14 mouse cellular contexts compared by ENCODE assay signal in the genomic region with DNA sequence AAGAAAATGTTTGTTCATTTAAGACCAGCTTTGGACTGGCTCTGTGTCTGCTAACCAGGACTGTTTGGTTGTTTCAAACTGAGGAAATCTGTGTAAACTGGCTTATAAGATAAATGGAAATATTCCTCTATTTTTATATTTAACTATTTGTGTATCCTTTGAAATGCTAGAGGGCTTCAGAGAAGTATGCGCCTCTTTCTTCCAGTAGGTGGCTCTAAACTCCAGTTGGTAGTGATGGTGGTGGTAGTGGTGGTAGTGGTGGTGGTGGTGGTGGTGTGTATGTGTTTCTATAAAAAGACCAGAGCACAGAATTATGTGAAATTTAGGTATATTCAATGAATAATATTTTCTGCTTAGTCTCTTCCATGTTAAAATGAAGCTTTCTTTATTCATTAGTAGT.
DNase-seq lines count a peak whose midpoint lies in the region; ATAC-seq and TF ChIP-seq lines count a peak whose summit lies in the region.
"Had no signal": no experiment of that assay in that cellular context is flagged by ENCODE, and none has a peak within 500 bp of the region (broad histone marks: within the 10 kb centered on the region; RNA-seq: fewer than 3 reads in every experiment).

No protein-coding gene starts in this region.

- H3K27ac ChIP-seq in midbrain, postnatal 0 days (ENCODE audit: low read depth, low read length) = no peak overlapping the region
- no peak overlapping the region for H3K27ac ChIP-seq in midbrain, embryonic 15.5 days
- H3K27ac ChIP-seq: forebrain, embryonic 12.5 days; midbrain, embryonic 12.5 days had no signal

- no peaks in the 10 kb centered on the region for H3K27me3 ChIP-seq in midbrain, postnatal 0 days (ENCODE audit: insufficient read depth, low read length)
- H3K27me3 ChIP-seq in midbrain, embryonic 15.5 days (replicated peaks) = no peaks in the 10 kb centered on the region
- H3K27me3 ChIP-seq: forebrain, embryonic 12.5 days; midbrain, embryonic 12.5 days had no signal

- no peaks in the 10 kb centered on the region for H3K4me1 ChIP-seq in midbrain, postnatal 0 days (ENCODE audit: insufficient read depth, low read length)
- H3K4me1 ChIP-seq in midbrain, embryonic 15.5 days = no peaks in the 10 kb centered on the region
- H3K4me1 ChIP-seq: forebrain, embryonic 12.5 days; midbrain, embryonic 12.5 days had no signal

- ATAC-seq in midbrain, postnatal 0 days (ENCODE audit: low FRiP score) = no peak
- ATAC-seq in midbrain, embryonic 15.5 days (replicated peaks) = no peak
- peak; percentile 54 for ATAC-seq in megakaryocyte progenitor cell, adult 5-6 weeks (replicated peaks; ENCODE audit: poor library complexity)
- ATAC-seq: inflammation-experienced regulatory T-cells, adult 6 months had no signal

- TF ChIP-seq CTCF in midbrain, postnatal 0 days (IDR thresholded peaks at IDR 0.05) = peak; percentile 58

- no peaks in the 10 kb centered on the region for H3K36me3 ChIP-seq in midbrain, postnatal 0 days (ENCODE audit: insufficient read depth, low read length)
- H3K36me3 ChIP-seq in midbrain, embryonic 15.5 days (replicated peaks) = no peaks in the 10 kb centered on the region
- H3K36me3 ChIP-seq: forebrain, embryonic 12.5 days had no signal

- H3K4me2 ChIP-seq in midbrain, postnatal 0 days (ENCODE audit: low read depth, low read length, poor library complexity, severe bottlenecking) = no peak overlapping the region
- no peak overlapping the region for H3K4me2 ChIP-seq in midbrain, embryonic 15.5 days
- H3K4me2 ChIP-seq: forebrain, embryonic 12.5 days; midbrain, embryonic 12.5 days had no signal

- no peak overlapping the region for H3K4me3 ChIP-seq in midbrain, postnatal 0 days (ENCODE audit: low read depth, low read length)
- no peak overlapping the region for H3K4me3 ChIP-seq in midbrain, embryonic 15.5 days
- H3K4me3 ChIP-seq: forebrain, embryonic 12.5 days; midbrain, embryonic 12.5 days had no signal

- H3K9me3 ChIP-seq in midbrain, postnatal 0 days (ENCODE audit: low read length) = no peaks in the 10 kb centered on the region
- no peaks in the 10 kb centered on the region for H3K9me3 ChIP-seq in midbrain, embryonic 15.5 days
- H3K9me3 ChIP-seq: forebrain, embryonic 12.5 days; midbrain, embryonic 12.5 days had no signal

- 55% methylated on average over 1 of the region's 1 CpGs for WGBS in midbrain, postnatal 0 days
- 45% methylated on average over 1 of the region's 1 CpGs for WGBS in midbrain, embryonic 15.5 days

- peak; percentile 49 for DNase-seq in embryo, embryonic 10 days (ENCODE audit: low spot score)
- DNase-seq in embryo, embryonic 9.5 days (ENCODE audit: extremely low spot score) = no peak
- peak; percentile 37 for DNase-seq in kidney, adult 9 months
- DNase-seq in kidney, adult 18-20 months = no peak
- peak; percentile 19 for DNase-seq in midbrain, postnatal 0 days (ENCODE audit: low spot score)
- DNase-seq in cerebellum, adult 18-20 months = no peak
- DNase-seq: cerebellum, adult 2 months; heart, postnatal 36 days; kidney, postnatal 4 days had no signal

- no peak overlapping the region for H3K9ac ChIP-seq in midbrain, postnatal 0 days (replicated peaks; ENCODE audit: low read length, poor library complexity, severe bottlenecking)
- H3K9ac ChIP-seq in midbrain, embryonic 15.5 days = no peak overlapping the region
- H3K9ac ChIP-seq: forebrain, embryonic 12.5 days; midbrain, embryonic 12.5 days had no signal

Comparison
In these comparisons a context has a peak if more than half of its experiments do, and no peak if none do; other contexts are left out.
1. DNase-seq: peak in embryo, embryonic 10 days (single experiment), kidney, adult 9 months (single experiment) and midbrain, postnatal 0 days (single experiment); none in embryo, embryonic 9.5 days (single experiment), kidney, adult 18-20 months (single experiment) and cerebellum, adult 18-20 months (0 of 2).